Mouse (Mus musculus) limb, embryonic 11.5 days (tissue): ENCODE measurements around the gene Slc29a1. TPM values are rescaled to one million over a fixed set of nuclear protein-coding genes. Genes with fewer than 3 reads are reported as not detected.
A peak's percentile ranks its signal among the peaks of the same experiment; 100 is the strongest.

Experiments
- ATAC-seq: fragments of 200-750 bp; cut with Nextera tagmentation; 2 replicates; pipeline ENCODE4 v1.8.0; 2017; ENCODE audit warnings: low read depth; ENCODE audit not compliant: insufficient number of reproducible peaks, low FRiP score, low TSS enrichment
- DNase-seq: peaks from one replicate; pipeline ENCODE4 v3.0.0-alpha.2; 2015; ENCODE audit warnings: low spot score
- H3K27ac ChIP-seq: fragments of 300-500 bp; sonication (generic); replicated peaks from 2 replicates; pipeline ENCODE4 v1.5.1; 2014; ENCODE audit warnings: low read depth, mild to moderate bottlenecking, low read length
- H3K27me3 ChIP-seq: fragments of 300-500 bp; sonication (generic); 2 replicates; pipeline ENCODE4 v1.6.1; 2014; ENCODE audit warnings: mild to moderate bottlenecking, low read length, mixed read lengths; ENCODE audit not compliant: control insufficient read depth, insufficient read depth
- H3K36me3 ChIP-seq: fragments of 300-500 bp; sonication (generic); 2 replicates; pipeline ENCODE4 v1.6.1; 2014; ENCODE audit warnings: mild to moderate bottlenecking, low read length, moderate library complexity, mixed read lengths; ENCODE audit not compliant: control insufficient read depth, insufficient read depth
- H3K4me1 ChIP-seq: fragments of 300-500 bp; sonication (generic); 2 replicates; pipeline ENCODE4 v1.6.1; 2014; ENCODE audit warnings: low read length, mixed read lengths; ENCODE audit not compliant: control insufficient read depth, insufficient read depth
- H3K4me2 ChIP-seq: fragments of 300-500 bp; sonication (generic); 2 replicates; pipeline ENCODE4 v1.6.1; 2014; ENCODE audit warnings: low read depth, mild to moderate bottlenecking, moderate library complexity; ENCODE audit not compliant: severe bottlenecking
- H3K4me3 ChIP-seq: fragments of 300-500 bp; sonication (generic); 2 replicates; pipeline ENCODE4 v1.5.1; 2014; ENCODE audit warnings: low read depth, low read length
- H3K9ac ChIP-seq: fragments of 300-500 bp; sonication (generic); 2 replicates; pipeline ENCODE4 v1.6.1; 2014; ENCODE audit warnings: mild to moderate bottlenecking, low read length
- H3K9me3 ChIP-seq: fragments of 300-500 bp; sonication (generic); 2 replicates; pipeline ENCODE4 v1.6.1; 2016; ENCODE audit warnings: low read length; ENCODE audit not compliant: control insufficient read depth
- WGBS: fragments of 180-500 bp; shearing (Covaris S2); extraction: QIAGEN DNeasy Blood & Tissue Kit; methylation state at CpG from one replicate; pipeline ENCODE4 v1.1.7; 2014; 5-methylcytosine and 5-hydroxymethylcytosine counted together
- polyA plus RNA-seq: library from polyadenylated mRNA; unstranded; fragments of >200 nt; fragmentation: Nextera tagmentation; extraction: Ambion mirVana; gene quantifications from 2 replicates; pipeline ENCODE4 v1.2.1, GENCODE M21; 2014

Slc29a1 gene
- polyA plus RNA-seq, 1 experiment from 2014 or later: 38.9 TPM

DNA sequence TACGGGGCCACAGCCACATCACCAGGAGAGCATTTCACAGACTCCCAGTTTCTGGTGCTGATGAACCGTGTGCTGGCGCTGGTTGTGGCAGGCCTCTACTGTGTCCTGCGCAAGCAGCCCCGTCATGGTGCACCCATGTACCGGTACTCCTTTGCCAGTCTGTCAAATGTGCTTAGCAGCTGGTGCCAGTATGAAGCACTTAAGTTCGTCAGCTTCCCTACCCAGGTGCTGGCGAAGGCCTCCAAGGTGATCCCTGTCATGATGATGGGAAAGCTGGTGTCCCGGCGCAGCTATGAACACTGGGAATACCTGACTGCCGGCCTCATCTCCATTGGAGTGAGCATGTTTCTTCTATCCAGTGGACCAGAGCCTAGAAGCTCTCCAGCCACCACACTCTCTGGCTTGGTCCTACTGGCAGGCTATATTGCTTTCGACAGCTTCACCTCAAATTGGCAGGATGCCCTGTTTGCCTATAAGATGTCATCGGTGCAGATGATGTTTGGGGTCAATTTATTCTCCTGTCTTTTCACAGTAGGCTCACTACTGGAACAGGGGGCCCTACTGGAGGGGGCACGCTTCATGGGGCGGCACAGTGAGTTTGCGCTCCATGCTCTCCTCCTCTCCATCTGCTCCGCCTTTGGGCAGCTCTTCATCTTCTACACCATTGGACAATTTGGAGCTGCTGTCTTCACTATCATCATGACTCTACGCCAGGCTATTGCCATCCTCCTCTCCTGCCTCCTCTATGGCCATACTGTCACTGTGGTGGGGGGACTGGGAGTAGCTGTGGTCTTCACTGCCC, 32.8 kb downstream of the Slc29a1 start:
- DNase-seq (no peak), ATAC-seq (no peak)
- Histone ChIP-seq H3K9me3 (no peaks in the 10 kb centered on the region), H3K4me1 (peaks cover 17% of the 10 kb centered on the region), H3K4me2 (no peak overlapping the region), H3K27ac (no peak overlapping the region; the same call in 1 of the 2 replicates), H3K9ac (no peak overlapping the region), H3K27me3 (no peaks in the 10 kb centered on the region), H3K36me3 (peaks cover 44% of the 10 kb centered on the region), H3K4me3 (0 out of 2 replicates have a peak overlapping the region, but pooled peaks have one; percentile 5)
- 77% methylated on average over 18 of the region's 18 CpGs for WGBS

DNA sequence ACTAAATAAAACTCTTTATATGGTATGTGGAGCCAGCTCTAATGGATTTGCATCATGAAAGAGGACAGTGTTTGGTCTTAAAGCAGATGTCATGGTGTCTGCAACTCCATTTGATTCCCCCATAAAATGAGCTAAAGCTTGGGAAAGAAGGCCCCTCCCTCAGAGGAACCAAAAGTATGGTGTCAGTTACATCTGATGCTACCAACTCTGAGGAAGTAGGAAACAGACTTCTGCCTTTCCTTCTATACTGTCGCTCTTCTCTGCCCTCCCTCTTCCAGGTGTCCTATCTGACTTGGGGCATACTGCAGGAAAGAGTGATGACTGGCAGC, 33.4 kb downstream of the Slc29a1 start:
- H3K4me2 ChIP-seq: no peak overlapping the region
- H3K4me1 ChIP-seq: peaks cover 16% of the 10 kb centered on the region
- no peak overlapping the region for H3K4me3 ChIP-seq
- H3K27ac ChIP-seq: no peak overlapping the region
- no peak overlapping the region for H3K9ac ChIP-seq
- H3K9me3 ChIP-seq: no peaks in the 10 kb centered on the region
- peaks cover 38% of the 10 kb centered on the region for H3K36me3 ChIP-seq
- DNase-seq (no peak), ATAC-seq (no peak)
- WGBS: 79% methylated on average over 1 of the region's 1 CpGs
- H3K27me3 ChIP-seq: no peaks in the 10 kb centered on the region

DNA sequence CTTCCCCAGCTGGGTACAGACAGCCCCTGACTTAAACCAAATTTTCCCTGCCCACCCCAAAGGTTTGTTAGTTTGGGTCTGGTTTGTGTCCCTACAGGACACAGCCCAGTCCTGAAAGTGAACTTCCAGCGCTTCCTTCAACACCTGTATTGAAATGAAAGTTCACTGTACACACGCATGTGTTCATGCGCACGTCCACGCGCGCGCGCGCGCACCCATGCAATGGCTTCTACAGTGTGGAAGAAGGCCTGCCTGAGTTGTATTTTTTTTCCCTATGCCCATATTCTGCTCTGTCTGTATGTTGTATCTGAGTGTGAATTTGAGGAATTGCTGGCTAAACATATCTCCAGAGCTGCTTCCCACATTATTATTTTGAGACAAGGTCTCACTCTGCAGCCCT, 34.3 kb downstream of the Slc29a1 start:
- Histone ChIP-seq H3K4me1 (peaks cover 12% of the 10 kb centered on the region), H3K27me3 (no peaks in the 10 kb centered on the region)
- 95% methylated on average over 11 of the region's 11 CpGs for WGBS

DNA sequence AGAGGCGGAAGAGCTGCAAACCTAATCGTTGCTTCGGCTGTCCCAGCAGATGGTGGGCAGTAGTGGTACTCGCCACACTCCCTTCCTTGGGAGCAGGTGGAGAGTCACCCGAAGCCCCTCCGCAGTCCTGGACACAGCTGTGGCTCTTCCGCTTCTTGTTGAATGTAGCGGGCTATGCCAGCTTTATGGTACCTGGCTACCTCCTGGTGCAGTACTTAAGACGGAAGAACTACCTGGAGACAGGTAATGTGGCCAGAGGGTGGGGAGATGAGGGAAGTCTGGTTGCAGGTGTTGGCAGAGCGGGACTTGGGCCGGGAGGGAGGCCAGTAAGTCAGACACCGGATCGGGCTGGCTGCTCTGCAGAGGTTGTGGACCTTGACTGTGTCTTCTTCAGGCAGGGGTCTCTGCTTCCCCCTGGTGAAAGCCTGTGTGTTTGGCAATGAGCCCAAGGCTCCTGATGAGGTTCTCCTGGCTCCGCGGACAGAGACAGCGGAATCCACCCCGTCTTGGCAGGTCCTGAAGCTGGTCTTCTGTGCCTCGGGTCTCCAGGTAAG, 34.8 kb downstream of the Slc29a1 start:
- Histone ChIP-seq H3K27ac (peak overlapping the region; percentile 68; the same call in 1 of the 2 replicates), H3K9me3 (no peaks in the 10 kb centered on the region), H3K27me3 (no peaks in the 10 kb centered on the region), H3K4me3 (peak overlapping the region; percentile 85), H3K36me3 (peaks cover 24% of the 10 kb centered on the region), H3K9ac (peak overlapping the region; percentile 82), H3K4me1 (peaks cover 12% of the 10 kb centered on the region), H3K4me2 (peak overlapping the region; percentile 93)
- ATAC-seq (no peak), DNase-seq (no peak)
- WGBS: 13% methylated on average over 18 of the region's 18 CpGs

More for the DNA sequence above, 34.3 kb downstream of the Slc29a1 start:
- Histone ChIP-seq H3K27ac (peak overlapping the region; percentile 68; the same call in 1 of the 2 replicates), H3K36me3 (peaks cover 29% of the 10 kb centered on the region), H3K9ac (peak overlapping the region; percentile 82), H3K4me3 (peak overlapping the region; percentile 85), H3K9me3 (no peaks in the 10 kb centered on the region), H3K4me2 (peak overlapping the region; percentile 93)
- ATAC-seq (no peak), DNase-seq (no peak)

DNA sequence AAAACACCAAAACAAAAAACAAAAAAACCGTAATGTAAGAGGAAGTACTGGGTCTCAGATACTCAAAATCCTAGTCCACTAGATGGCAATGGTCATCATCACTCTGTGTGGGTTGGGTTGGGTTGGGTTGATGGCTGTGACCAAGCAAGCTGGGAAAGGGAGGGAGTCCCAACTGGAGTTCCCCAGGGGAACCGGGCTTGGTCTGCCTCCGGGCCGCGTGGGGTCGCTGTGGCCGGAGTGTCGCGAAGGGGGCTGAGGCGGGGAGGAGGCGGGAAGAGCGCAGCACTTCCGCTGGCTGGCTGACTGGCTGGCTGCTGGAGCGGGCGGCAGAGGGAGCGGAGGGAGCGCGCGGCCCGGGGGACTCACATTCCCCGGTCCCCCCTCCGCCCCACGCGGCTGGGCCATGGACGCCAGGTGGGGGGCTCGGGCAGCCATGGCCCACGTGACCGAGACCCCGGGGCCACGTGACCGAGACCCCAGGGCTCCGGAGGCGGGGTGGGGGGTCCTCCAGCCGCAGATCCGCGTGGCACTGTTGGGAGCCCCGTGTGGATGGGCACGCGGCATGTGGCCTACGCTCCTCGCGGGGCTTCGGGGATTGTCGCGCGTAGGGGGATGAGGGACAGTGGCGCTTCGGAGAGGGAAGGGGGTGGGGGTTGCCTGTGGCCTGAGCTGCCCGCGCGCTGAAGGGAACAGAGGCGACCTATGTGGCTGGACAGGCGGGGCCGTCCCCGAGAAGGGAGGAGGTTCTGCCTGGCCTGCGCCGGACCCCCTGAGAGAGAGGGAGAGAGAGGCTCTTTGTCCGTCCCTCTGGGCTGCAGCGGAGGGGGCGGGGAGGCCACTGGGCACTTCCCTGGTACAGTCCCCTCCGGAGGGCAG, 35.5 kb downstream of the Slc29a1 start, which contains the start of gene Slc35b2:
Gene Slc35b2, plus strand, starts transcription at position 220 of the 876 bp plus-strand sequence.
- no peaks in the 10 kb centered on the region for H3K27me3 ChIP-seq
- peak within 1 kb of the TSS; percentile 85 for H3K4me3 ChIP-seq
- peaks cover 16% of the 10 kb centered on the region for H3K4me1 ChIP-seq
- H3K9ac ChIP-seq: peak within 1 kb of the TSS; percentile 82
- peak within 1 kb of the TSS; percentile 68; the same call in 1 of the 2 replicates for H3K27ac ChIP-seq
- no peaks in the 10 kb centered on the region for H3K9me3 ChIP-seq
- H3K4me2 ChIP-seq: peak within 1 kb of the TSS; percentile 93
- ATAC-seq (peak; percentile 78), DNase-seq (peak; percentile 95)
- H3K36me3 ChIP-seq: peaks cover 17% of the 10 kb centered on the region
- WGBS: under 1% methylated on average over 58 of the region's 61 CpGs

DNA sequence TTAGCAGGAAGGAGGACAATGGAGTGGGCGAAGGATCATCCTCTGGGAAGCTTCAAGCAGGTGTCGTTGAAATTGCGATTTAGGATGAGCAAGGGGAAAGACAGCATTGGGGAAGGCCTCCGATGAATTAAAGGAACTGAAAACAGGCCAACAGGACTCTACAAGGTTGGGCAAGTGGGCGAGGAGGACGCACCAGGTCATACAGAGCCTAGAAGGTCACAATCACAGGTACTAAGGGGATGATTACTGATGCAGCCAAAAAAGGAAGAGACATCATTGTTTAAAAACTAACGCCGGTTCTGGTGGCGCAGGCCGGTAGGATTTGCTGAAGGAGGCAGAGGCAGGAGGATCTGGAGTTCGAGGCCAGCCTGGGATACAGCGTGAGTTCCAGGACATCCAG, 36.2 kb downstream of the Slc29a1 start:
- no peak for DNase-seq
- whole genome bisulfite sequencing: 81% methylated on average over 12 of the region's 12 CpGs

DNA sequence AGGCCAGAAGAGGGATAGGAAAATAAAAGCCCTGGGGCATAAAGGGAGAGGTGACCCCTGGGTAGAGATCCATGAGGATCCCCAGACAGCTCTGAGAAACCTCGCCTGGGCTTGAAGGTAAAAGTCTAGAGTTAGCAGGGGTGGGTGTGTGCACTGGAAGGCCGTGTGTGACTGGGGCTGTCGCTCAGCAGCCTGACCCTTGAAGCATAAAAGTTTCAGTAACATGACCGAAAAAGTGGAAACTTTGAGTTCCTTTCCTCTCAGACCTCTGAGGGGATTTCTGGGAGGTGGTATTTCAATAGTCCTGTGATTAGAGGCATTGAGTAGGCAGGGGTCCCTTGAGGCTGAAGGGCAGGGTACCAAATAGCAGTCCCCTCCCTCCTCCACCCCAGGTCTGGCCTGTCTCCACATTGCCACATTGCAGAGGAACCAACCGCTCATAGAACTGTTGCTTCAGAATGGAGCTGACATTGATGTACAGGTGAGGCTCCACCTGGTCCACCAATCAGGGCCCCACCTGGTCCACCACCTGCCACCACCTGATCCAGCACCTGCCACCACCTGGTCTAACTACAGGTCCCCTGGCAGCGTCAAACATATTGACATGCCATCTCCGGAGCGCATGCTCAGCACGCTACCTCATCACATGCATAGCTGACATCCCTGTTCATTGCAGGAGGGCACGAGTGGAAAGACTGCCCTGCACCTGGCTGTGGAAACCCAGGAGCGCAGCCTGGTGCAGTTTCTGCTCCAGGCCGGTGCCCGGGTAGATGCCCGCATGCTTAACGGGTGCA, 39.5 kb downstream of the Slc29a1 start:
- WGBS: 87% methylated on average over 15 of the region's 15 CpGs
- Histone ChIP-seq H3K36me3 (no peaks in the 10 kb centered on the region), H3K4me1 (peaks cover 8% of the 10 kb centered on the region), H3K9ac (no peak overlapping the region), H3K9me3 (no peaks in the 10 kb centered on the region), H3K4me2 (no peak overlapping the region), H3K27ac (no peak overlapping the region), H3K4me3 (no peak overlapping the region), H3K27me3 (peaks cover 9% of the 10 kb centered on the region; the same call in 1 of the 2 replicates)
- ATAC-seq: no peak
- DNase-seq: no peak

More for the DNA sequence above, 36.2 kb downstream of the Slc29a1 start:
- Histone ChIP-seq H3K4me1 (peaks cover 16% of the 10 kb centered on the region), H3K9ac (no peak overlapping the region), H3K4me3 (peak overlapping the region; percentile 85; the same call in 1 of the 2 replicates), H3K4me2 (no peak overlapping the region), H3K27ac (no peak overlapping the region), H3K27me3 (no peaks in the 10 kb centered on the region), H3K9me3 (no peaks in the 10 kb centered on the region), H3K36me3 (peaks cover 12% of the 10 kb centered on the region)
- ATAC-seq: no peak
